8 mouse cellular contexts compared by ENCODE assay signal in genomic region chr2:118762784-118763148, GRCm38 (mm10). TPM values are rescaled to one million over a fixed set of nuclear protein-coding genes. Genes with fewer than 3 reads are reported as not detected.
DNase-seq lines count a peak whose midpoint lies in the region; ATAC-seq and TF ChIP-seq lines count a peak whose summit lies in the region.

No protein-coding gene starts in this region.

- H3K4me2 ChIP-seq in forebrain, embryonic 16.5 days (ENCODE audit: low read length): peak overlapping the region; percentile 49

- DNase-seq in heart, adult 2 months: no peak
- no peak for DNase-seq in heart, adult 9 months (ENCODE audit: low spot score in 2 of 2)
- DNase-seq in right cerebral cortex, postnatal 25 days: no peak
- no peak for DNase-seq in cerebellum, adult 9-10 months
- DNase-seq in Muller cell, postnatal 12 days (ENCODE audit: inconsistent ontology term): no peak

- intact Hi-C loops in heart, adult 2 months (cut with DNase I): loop anchor here (5.0 to 10.0 kb wide), 2 partner anchors 100 to 422 kb away; partner anchors contain the start of gene Ivd

- WGBS in heart, adult 2 months: 5% methylated on average over 10 of the region's 10 CpGs
- WGBS in forebrain, embryonic 16.5 days: 5% methylated on average over 10 of the region's 10 CpGs

- peak overlapping the region; percentile 84 for H3K9ac ChIP-seq in heart, adult 2 months (ENCODE audit: low read depth, low read length)
- peak overlapping the region; percentile 24; the same call in 1 of the 2 replicates for H3K9ac ChIP-seq in forebrain, embryonic 16.5 days (replicated peaks; ENCODE audit: low read depth, low read length)

- no peaks in the 10 kb centered on the region for H3K9me3 ChIP-seq in E14TG2a.4 (ENCODE audit: low read length)
- no peaks in the 10 kb centered on the region for H3K9me3 ChIP-seq in forebrain, embryonic 16.5 days (ENCODE audit: control insufficient read depth, low read length)
- H3K9me3 ChIP-seq in megakaryocyte, embryonic 14.5 days: no peaks in the 10 kb centered on the region

- peaks cover 19% of the 10 kb centered on the region for H3K4me1 ChIP-seq in heart, adult 2 months (ENCODE audit: control insufficient read depth, insufficient read depth, low read length)
- peaks cover 62% of the 10 kb centered on the region for H3K4me1 ChIP-seq in E14TG2a.4 (replicated peaks; ENCODE audit: low read depth, low read length)
- H3K4me1 ChIP-seq in forebrain, embryonic 16.5 days (replicated peaks; ENCODE audit: control insufficient read depth, insufficient read depth, low read length): peaks cover 42% of the 10 kb centered on the region
- peaks cover 95% of the 10 kb centered on the region for H3K4me1 ChIP-seq in megakaryocyte, embryonic 14.5 days

- no peaks in the 10 kb centered on the region for H3K27me3 ChIP-seq in heart, adult 2 months (ENCODE audit: control insufficient read depth, insufficient read depth, low read length)
- peaks cover 76% of the 10 kb centered on the region for H3K27me3 ChIP-seq in E14TG2a.4 (ENCODE audit: insufficient read depth, low read length)
- no peaks in the 10 kb centered on the region for H3K27me3 ChIP-seq in forebrain, embryonic 16.5 days (replicated peaks; ENCODE audit: control insufficient read depth, insufficient read depth, low read length)
- H3K27me3 ChIP-seq in megakaryocyte, embryonic 14.5 days (replicated peaks): peaks cover 8% of the 10 kb centered on the region

- peak overlapping the region; percentile 56 for H3K4me3 ChIP-seq in heart, adult 2 months
- peak overlapping the region; percentile 55 for H3K4me3 ChIP-seq in E14TG2a.4 (replicated peaks; ENCODE audit: low read length)
- no peak overlapping the region for H3K4me3 ChIP-seq in forebrain, embryonic 16.5 days (replicated peaks; ENCODE audit: low read length)
- peak overlapping the region; percentile 83 for H3K4me3 ChIP-seq in megakaryocyte, embryonic 14.5 days (replicated peaks)

- TF ChIP-seq EP300 in heart, adult 2 months (IDR thresholded peaks at IDR 0.05; ENCODE audit: insufficient read depth, low read depth, low read length): no peak

- no peak for TF ChIP-seq CTCF in heart, adult 2 months (IDR thresholded peaks at IDR 0.05)
- no peak for TF ChIP-seq CTCF in E14TG2a.4 (conservative IDR thresholded peaks at IDR 0.05; ENCODE audit: low read length)

- peak overlapping the region; percentile 92 for H3K27ac ChIP-seq in heart, adult 2 months
- peak overlapping the region; percentile 97 for H3K27ac ChIP-seq in forebrain, embryonic 16.5 days (ENCODE audit: low read length)

- peaks cover 3% of the 10 kb centered on the region; the same call in 1 of the 2 replicates for H3K36me3 ChIP-seq in heart, adult 2 months (ENCODE audit: control insufficient read depth, insufficient read depth, low read length)
- no peaks in the 10 kb centered on the region for H3K36me3 ChIP-seq in E14TG2a.4 (ENCODE audit: insufficient read depth, low read length)
- no peaks in the 10 kb centered on the region for H3K36me3 ChIP-seq in forebrain, embryonic 16.5 days (ENCODE audit: control insufficient read depth, insufficient read depth)
- H3K36me3 ChIP-seq in megakaryocyte, embryonic 14.5 days (replicated peaks; ENCODE audit: low read length): peaks cover 32% of the 10 kb centered on the region

- ATAC-seq in forebrain, embryonic 16.5 days: no peak

- no peaks in the 10 kb centered on the region for H3K79me2 ChIP-seq in heart, adult 2 months (replicated peaks; ENCODE audit: control insufficient read depth, insufficient read depth, low read length)

- TF ChIP-seq POLR2A in heart, adult 2 months (IDR thresholded peaks at IDR 0.05; ENCODE audit: insufficient read depth, low read depth, low read length): 0 out of 2 replicates have a peak, but pooled peaks have one; percentile 38

RNA-seq across cellular contexts. Expression of gene Ccdc9b, which starts 0.3 kb away (rescaled TPM):
- 10 to 100 TPM; 24.3 to 26.4 TPM for total RNA-seq in heart, adult 2 months (2021)
- polyA plus RNA-seq in heart, adult 2 months (2012; rRNA removed): 15.1 and 21.7 TPM in 2 replicates
- 1.3 and 1.6 TPM in 2 replicates for polyA plus RNA-seq in forebrain, embryonic 16.5 days (2015; fragmentation: Nextera tagmentation; extraction: Ambion mirVana)
- 0.57 TPM in 1 of 2 replicates, not detected in the other for polyA plus RNA-seq in megakaryocyte, embryonic 14.5 days (2012; ENCODE audit: insufficient read depth, low replicate concordance)

RNA-seq across cellular contexts. Expression of gene Phgr1, which starts 9.8 kb away (rescaled TPM):
- not detected for total RNA-seq in heart, adult 2 months (2021)
- polyA plus RNA-seq in heart, adult 2 months (2012; rRNA removed): not detected in 2 replicates
- not detected in 2 replicates for polyA plus RNA-seq in forebrain, embryonic 16.5 days (2015; fragmentation: Nextera tagmentation; extraction: Ambion mirVana)
- polyA plus RNA-seq in megakaryocyte, embryonic 14.5 days (2012; ENCODE audit: insufficient read depth, low replicate concordance): 17.2 and 54.9 TPM in 2 replicates

RNA-seq across cellular contexts. Expression of gene Disp2, which starts 16.8 kb away (rescaled TPM):
- under 1 TPM in 1 of 2 experiments, not detected in 1; 0.11 TPM for total RNA-seq in heart, adult 2 months (2021)
- polyA plus RNA-seq in heart, adult 2 months (2012; rRNA removed): 0.39 and 0.53 TPM in 2 replicates
- 27.3 and 36.9 TPM in 2 replicates for polyA plus RNA-seq in forebrain, embryonic 16.5 days (2015; fragmentation: Nextera tagmentation; extraction: Ambion mirVana)
- polyA plus RNA-seq in megakaryocyte, embryonic 14.5 days (2012; ENCODE audit: insufficient read depth, low replicate concordance): 0.06 TPM in 1 of 2 replicates, not detected in the other

RNA-seq across cellular contexts. Expression of gene Inafm2, which starts 17.2 kb away (rescaled TPM):
- 10 to 100 TPM; 31.8 to 34.9 TPM for total RNA-seq in heart, adult 2 months (2021)
- polyA plus RNA-seq in heart, adult 2 months (2012; rRNA removed): 8.8 and 16.3 TPM in 2 replicates
- polyA plus RNA-seq in forebrain, embryonic 16.5 days (2015; fragmentation: Nextera tagmentation; extraction: Ambion mirVana): 24.4 and 27.0 TPM in 2 replicates
- 374 and 820 TPM in 2 replicates for polyA plus RNA-seq in megakaryocyte, embryonic 14.5 days (2012; ENCODE audit: insufficient read depth, low replicate concordance)

RNA-seq across cellular contexts. Expression of gene Plcb2, which starts 34.5 kb away (rescaled TPM):
- 1 to 10 TPM; 2.5 to 2.6 TPM for total RNA-seq in heart, adult 2 months (2021)
- polyA plus RNA-seq in heart, adult 2 months (2012; rRNA removed): 2.4 and 2.7 TPM in 2 replicates
- 0.63 and 1.2 TPM in 2 replicates for polyA plus RNA-seq in forebrain, embryonic 16.5 days (2015; fragmentation: Nextera tagmentation; extraction: Ambion mirVana)
- 14.4 and 25.8 TPM in 2 replicates for polyA plus RNA-seq in megakaryocyte, embryonic 14.5 days (2012; ENCODE audit: insufficient read depth, low replicate concordance)

Comparison
In these comparisons a context has a peak if more than half of its experiments do, and no peak if none do; other contexts are left out.
1. RNA of gene Phgr1, which starts 9.8 kb away (polyA plus RNA-seq): 17.2 to 54.9 TPM in megakaryocyte, embryonic 14.5 days; not detected in heart, adult 2 months and not detected in forebrain, embryonic 16.5 days; every median in the first group is over 10 times any median in the second.
2. RNA of gene Disp2, which starts 16.8 kb away (polyA plus RNA-seq): 27.3 to 36.9 TPM in forebrain, embryonic 16.5 days; 0.39 to 0.53 TPM in heart, adult 2 months and 0.06 TPM in megakaryocyte, embryonic 14.5 days; every median in the first group is over 10 times any median in the second.